Mouse (Mus musculus) ES-Bruce4 (cell line): ENCODE measurements around the gene Prr15l.

Source experiments
- CTCF ChIP-seq: IDR thresholded peaks from one replicate; pipeline ENCODE4 v1.8.1; 2011; ENCODE audit warnings: low read depth, low read length
- EP300 ChIP-seq: IDR thresholded peaks from 2 replicates; pipeline ENCODE4 v1.6.1; 2011; ENCODE audit warnings: low read depth, low read length; ENCODE audit not compliant: insufficient read depth

DNA sequence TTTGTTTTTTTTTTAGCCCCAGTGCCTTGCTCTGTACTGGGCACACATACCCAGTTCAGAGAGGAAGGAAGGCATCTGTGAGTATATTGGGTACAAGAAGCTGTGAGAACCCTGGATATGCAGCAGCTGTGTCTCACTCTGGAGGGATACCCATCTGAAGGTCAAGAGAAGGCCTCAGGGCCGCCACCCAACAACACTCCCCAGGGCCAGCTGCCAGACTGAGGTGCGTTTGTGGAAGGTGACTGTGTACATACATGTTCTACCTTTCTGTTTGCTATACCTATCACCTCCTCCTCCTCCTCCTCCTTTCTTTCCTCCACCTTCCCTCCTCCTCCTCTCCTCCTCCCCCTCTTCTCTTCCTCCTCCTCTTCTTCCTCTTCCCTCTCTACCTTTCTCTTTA, at the start of gene Prr15l:
- TF ChIP-seq CTCF (no peak), EP300 (no peak)
